Mouse (Mus musculus): ENCODE data around the gene Ppp1cc. TPM values are rescaled to one million over a fixed set of nuclear protein-coding genes. Genes with fewer than 3 reads are reported as not detected.

The Ppp1cc gene
- polyA plus RNA-seq, 1 experiment from 2014 or later = 104 TPM

DNA sequence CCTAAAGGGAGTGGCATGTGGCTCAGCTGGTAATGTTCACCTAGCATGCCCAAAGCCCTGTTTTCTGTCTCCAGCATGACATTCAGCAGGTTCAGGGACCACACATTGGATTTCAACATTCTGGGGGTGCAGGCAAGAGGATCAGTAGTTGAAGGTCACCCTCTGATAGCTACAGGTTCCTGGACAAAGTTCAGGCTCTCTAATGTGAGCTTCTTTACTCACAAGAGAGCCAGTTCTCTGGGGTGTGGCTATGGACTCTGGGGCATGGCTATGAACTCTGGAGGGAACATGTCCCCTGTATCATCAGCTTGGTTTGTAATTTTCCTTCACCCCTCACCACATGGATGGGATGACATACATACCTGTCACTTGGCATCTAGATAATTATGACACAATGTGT lies 2.5 kb upstream of the Ppp1cc start:
- H3K9ac ChIP-seq (ENCODE audit: low read length) = no peak overlapping the region
- ATAC-seq (ENCODE audit: low FRiP score, low TSS enrichment) = no peak
- peaks cover 8% of the 10 kb centered on the region; the same call in 1 of the 2 replicates for H3K4me1 ChIP-seq (replicated peaks; ENCODE audit: control insufficient read depth, insufficient read depth)
- H3K4me2 ChIP-seq (replicated peaks; ENCODE audit: low read depth) = no peak overlapping the region
- 0 out of 2 replicates have a peak overlapping the region, but pooled peaks have one; percentile 8 for H3K27ac ChIP-seq (replicated peaks)
- no peaks in the 10 kb centered on the region for H3K27me3 ChIP-seq (ENCODE audit: control insufficient read depth, insufficient read depth, low read length)
- H3K36me3 ChIP-seq (ENCODE audit: control insufficient read depth, insufficient read depth, low read length) = no peaks in the 10 kb centered on the region
- no peaks in the 10 kb centered on the region for H3K9me3 ChIP-seq (ENCODE audit: control insufficient read depth, low read length)
- no peak for TF ChIP-seq CTCF (IDR thresholded peaks at IDR 0.05; ENCODE audit: low read depth)
- TF ChIP-seq EP300 (optimal IDR thresholded peaks at IDR 0.05) = no peak
- no peak overlapping the region for H3K4me3 ChIP-seq (ENCODE audit: low read depth, low read length)
- no peak for DNase-seq (ENCODE audit: low spot score)

DNA sequence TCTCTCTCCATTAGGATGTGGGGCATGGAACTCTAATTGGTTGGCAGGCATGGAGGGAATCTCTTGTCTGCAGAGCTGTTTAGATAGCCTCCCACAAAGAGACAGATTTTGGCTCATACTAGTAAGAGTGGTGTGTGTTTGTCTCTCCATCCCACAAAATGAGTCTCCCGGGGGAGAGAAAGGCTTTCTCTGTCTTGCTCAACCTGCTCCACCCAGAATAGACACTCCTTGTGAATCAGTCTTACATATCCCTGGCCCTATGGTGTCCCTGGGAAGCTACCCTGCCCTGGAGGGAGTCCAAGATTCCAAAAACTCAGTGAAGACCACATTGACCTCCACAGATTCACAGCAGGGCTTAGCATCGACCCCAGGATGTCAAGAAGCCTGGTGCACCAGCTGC lies 1.6 kb upstream of the Ppp1cc start:
- Histone ChIP-seq H3K4me2 (replicated peaks; ENCODE audit: low read depth) (no peak overlapping the region), H3K9me3 (ENCODE audit: control insufficient read depth, low read length) (no peaks in the 10 kb centered on the region), H3K4me1 (replicated peaks; ENCODE audit: control insufficient read depth, insufficient read depth) (peaks cover 8% of the 10 kb centered on the region; the same call in 1 of the 2 replicates), H3K36me3 (ENCODE audit: control insufficient read depth, insufficient read depth, low read length) (no peaks in the 10 kb centered on the region), H3K4me3 (ENCODE audit: low read depth, low read length) (no peak overlapping the region), H3K9ac (ENCODE audit: low read length) (no peak overlapping the region), H3K27me3 (ENCODE audit: control insufficient read depth, insufficient read depth, low read length) (no peaks in the 10 kb centered on the region), H3K27ac (replicated peaks) (no peak overlapping the region)
- no peak for ATAC-seq (ENCODE audit: low FRiP score, low TSS enrichment)
- WGBS = 39% methylated on average over 2 of the region's 2 CpGs
- no peak for DNase-seq (ENCODE audit: low spot score)
- no peak for TF ChIP-seq EP300 (optimal IDR thresholded peaks at IDR 0.05)
- no peak for TF ChIP-seq CTCF (IDR thresholded peaks at IDR 0.05; ENCODE audit: low read depth)

DNA sequence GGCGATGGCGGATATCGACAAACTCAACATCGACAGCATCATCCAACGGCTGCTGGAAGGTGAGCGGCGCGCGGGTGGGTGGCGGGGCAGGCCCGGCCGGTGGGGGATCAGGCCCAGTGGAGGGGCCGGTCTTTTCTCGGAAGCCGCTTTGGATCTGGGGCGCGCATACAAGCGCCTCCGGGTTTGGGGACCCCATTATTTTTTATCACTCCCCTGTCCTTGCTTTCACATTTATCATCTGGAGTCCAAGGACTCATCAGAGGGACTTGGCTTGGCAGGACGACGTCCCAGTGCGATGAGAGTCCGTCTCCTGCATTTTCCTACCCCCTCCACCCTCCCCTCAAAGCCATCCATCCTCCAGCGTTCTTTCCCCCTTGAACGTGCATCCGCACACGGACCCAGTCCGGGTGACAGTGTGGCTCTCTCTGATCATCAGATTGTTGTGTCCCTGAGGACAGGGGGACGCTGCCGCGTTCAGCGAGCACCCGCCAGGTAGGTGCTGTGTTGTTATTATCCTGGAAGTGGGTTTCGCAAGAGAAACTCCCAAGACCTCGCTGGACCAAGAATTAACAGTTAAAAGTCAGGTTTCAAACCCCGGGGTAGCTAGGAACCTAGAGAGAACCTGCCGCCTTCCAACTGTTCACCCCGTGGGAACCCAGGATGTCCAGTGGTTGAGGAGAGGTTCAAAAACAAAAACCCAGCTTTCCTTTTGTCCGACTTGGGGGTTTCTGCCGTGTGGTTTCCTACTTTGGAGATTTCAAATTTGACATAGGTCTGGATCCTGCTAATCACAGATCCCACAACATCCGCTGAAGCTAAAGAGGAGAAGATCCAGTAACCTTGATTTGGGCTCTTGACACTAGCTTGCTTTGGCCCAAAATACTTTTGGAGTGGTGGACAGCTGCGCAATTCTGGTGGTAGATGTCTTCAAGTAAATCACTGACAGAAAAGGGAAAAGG lies 758 bp downstream of the Ppp1cc start:
- Histone ChIP-seq H3K4me1 (replicated peaks; ENCODE audit: control insufficient read depth, insufficient read depth) (peaks cover 8% of the 10 kb centered on the region; the same call in 1 of the 2 replicates), H3K4me3 (ENCODE audit: low read depth, low read length) (peak overlapping the region; percentile 84), H3K27me3 (ENCODE audit: control insufficient read depth, insufficient read depth, low read length) (no peaks in the 10 kb centered on the region), H3K9me3 (ENCODE audit: control insufficient read depth, low read length) (no peaks in the 10 kb centered on the region), H3K36me3 (ENCODE audit: control insufficient read depth, insufficient read depth, low read length) (0 out of 2 replicates have a peak, but pooled peaks cover 2% of the 10 kb centered on the region), H3K27ac (replicated peaks) (peak overlapping the region; percentile 73), H3K4me2 (replicated peaks; ENCODE audit: low read depth) (peak overlapping the region; percentile 73), H3K9ac (ENCODE audit: low read length) (peak overlapping the region; percentile 96)
- 1% methylated on average over 36 of the region's 42 CpGs for WGBS
- ATAC-seq (ENCODE audit: low FRiP score, low TSS enrichment) (peak; percentile 6; the same call in 1 of the 2 replicates), DNase-seq (ENCODE audit: low spot score) (peak; percentile 36)
- no peak for TF ChIP-seq EP300 (optimal IDR thresholded peaks at IDR 0.05)
- TF ChIP-seq CTCF (IDR thresholded peaks at IDR 0.05; ENCODE audit: low read depth) = no peak

DNA sequence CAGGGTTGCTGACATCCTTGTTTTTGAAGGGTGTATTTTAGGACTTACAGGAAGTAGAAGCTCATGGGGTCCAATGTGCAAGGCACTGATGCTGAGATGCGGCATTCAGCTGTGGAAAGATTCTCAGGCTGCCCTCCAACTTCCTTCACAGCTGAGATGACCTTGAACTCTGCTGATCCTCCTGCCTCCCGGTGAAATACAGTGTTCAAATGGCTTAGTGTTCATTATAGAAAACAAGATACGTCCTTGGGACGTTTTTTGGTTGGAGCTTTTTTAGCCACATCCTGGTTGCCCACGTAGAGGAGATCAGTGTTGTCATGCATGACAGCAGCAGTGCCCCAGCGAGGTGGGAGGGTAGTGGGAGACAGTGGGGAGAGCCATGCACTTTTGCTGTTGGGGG lies 5.1 kb downstream of the Ppp1cc start:
- no peak overlapping the region for H3K4me3 ChIP-seq (ENCODE audit: low read depth, low read length)
- DNase-seq (ENCODE audit: low spot score) = no peak
- no peaks in the 10 kb centered on the region for H3K27me3 ChIP-seq (ENCODE audit: control insufficient read depth, insufficient read depth, low read length)
- TF ChIP-seq CTCF (IDR thresholded peaks at IDR 0.05; ENCODE audit: low read depth) (no peak), EP300 (optimal IDR thresholded peaks at IDR 0.05) (no peak)
- no peaks in the 10 kb centered on the region for H3K9me3 ChIP-seq (ENCODE audit: control insufficient read depth, low read length)
- H3K27ac ChIP-seq (replicated peaks) = no peak overlapping the region
- H3K4me2 ChIP-seq (replicated peaks; ENCODE audit: low read depth) = no peak overlapping the region
- ATAC-seq (ENCODE audit: low FRiP score, low TSS enrichment) = no peak
- no peak overlapping the region for H3K9ac ChIP-seq (ENCODE audit: low read length)
- WGBS = 42% methylated on average over 6 of the region's 6 CpGs
- peaks cover 5% of the 10 kb centered on the region; the same call in 1 of the 2 replicates for H3K4me1 ChIP-seq (replicated peaks; ENCODE audit: control insufficient read depth, insufficient read depth)
- peaks cover 2% of the 10 kb centered on the region; the same call in 1 of the 2 replicates for H3K36me3 ChIP-seq (ENCODE audit: control insufficient read depth, insufficient read depth, low read length)

DNA sequence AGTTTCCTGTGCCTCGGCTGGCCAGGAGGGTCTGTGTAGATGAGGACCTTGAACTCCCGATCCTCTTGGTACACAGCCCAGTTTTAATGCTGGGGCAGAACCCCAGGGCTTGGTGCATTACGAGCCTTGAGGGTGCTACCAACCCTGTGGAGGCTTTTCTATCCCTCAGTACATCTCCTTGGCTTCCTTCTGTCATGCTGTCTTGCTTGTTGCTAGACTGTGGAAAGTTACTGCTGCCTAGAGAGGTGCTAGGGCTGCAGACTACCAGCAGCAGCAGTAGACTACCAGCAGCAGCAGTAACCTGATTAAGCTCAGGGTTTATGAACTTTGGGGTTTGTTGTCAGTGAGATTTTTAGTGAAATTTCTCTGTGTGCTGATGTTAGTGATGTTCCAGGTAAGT lies 5.9 kb downstream of the Ppp1cc start:
- no peak for TF ChIP-seq EP300 (optimal IDR thresholded peaks at IDR 0.05)
- TF ChIP-seq CTCF (IDR thresholded peaks at IDR 0.05; ENCODE audit: low read depth) = no peak
- H3K9ac ChIP-seq (ENCODE audit: low read length) = no peak overlapping the region
- no peaks in the 10 kb centered on the region for H3K9me3 ChIP-seq (ENCODE audit: control insufficient read depth, low read length)
- H3K4me2 ChIP-seq (replicated peaks; ENCODE audit: low read depth) = no peak overlapping the region
- peaks cover 2% of the 10 kb centered on the region; the same call in 1 of the 2 replicates for H3K36me3 ChIP-seq (ENCODE audit: control insufficient read depth, insufficient read depth, low read length)
- H3K4me1 ChIP-seq (replicated peaks; ENCODE audit: control insufficient read depth, insufficient read depth) = peaks cover 5% of the 10 kb centered on the region; the same call in 1 of the 2 replicates
- 36% methylated on average over 3 of the region's 3 CpGs for WGBS
- DNase-seq (ENCODE audit: low spot score) = no peak
- H3K27me3 ChIP-seq (ENCODE audit: control insufficient read depth, insufficient read depth, low read length) = no peaks in the 10 kb centered on the region
- no peak overlapping the region for H3K4me3 ChIP-seq (ENCODE audit: low read depth, low read length)
- no peak overlapping the region for H3K27ac ChIP-seq (replicated peaks)
- no peak for ATAC-seq (ENCODE audit: low FRiP score, low TSS enrichment)
